ENCODE assay signal across 8 mouse cellular contexts in genomic region chr6:28864684-28865083, GRCm38 (mm10). TPM values are rescaled to one million over a fixed set of nuclear protein-coding genes. Genes with fewer than 3 reads are reported as not detected.
DNase-seq lines count a peak whose midpoint lies in the region; ATAC-seq and TF ChIP-seq lines count a peak whose summit lies in the region.

No protein-coding gene starts in this region.

- ATAC-seq in lung, postnatal 0 days: peak; percentile 69

- no peaks in the 10 kb centered on the region for H3K36me3 ChIP-seq in heart, embryonic 10.5 days
- H3K36me3 ChIP-seq in lung, postnatal 0 days (ENCODE audit: insufficient read depth, low read length): no peaks in the 10 kb centered on the region
- no peaks in the 10 kb centered on the region for H3K36me3 ChIP-seq in thymus, adult 2 months (ENCODE audit: control insufficient read depth, insufficient read depth, low read length)

- peaks cover 35% of the 10 kb centered on the region for H3K4me1 ChIP-seq in heart, embryonic 10.5 days
- peaks cover 25% of the 10 kb centered on the region for H3K4me1 ChIP-seq in embryonic fibroblast, embryonic 13.5 days (ENCODE audit: control insufficient read depth, insufficient read depth, low read length)
- H3K4me1 ChIP-seq in lung, postnatal 0 days (ENCODE audit: insufficient read depth, low read depth, low read length): peaks cover 11% of the 10 kb centered on the region; the same call in 1 of the 2 replicates
- H3K4me1 ChIP-seq in thymus, adult 2 months (replicated peaks; ENCODE audit: control insufficient read depth, insufficient read depth, low read length): no peaks in the 10 kb centered on the region

- H3K9me3 ChIP-seq in heart, embryonic 10.5 days: no peaks in the 10 kb centered on the region
- no peaks in the 10 kb centered on the region for H3K9me3 ChIP-seq in lung, postnatal 0 days (ENCODE audit: low read length)

- 66% methylated on average over 5 of the region's 5 CpGs for WGBS in heart, embryonic 10.5 days
- WGBS in lung, postnatal 0 days: 34% methylated on average over 5 of the region's 5 CpGs
- 84% methylated on average over 5 of the region's 5 CpGs for WGBS in thymus, adult 2 months

- H3K27me3 ChIP-seq in heart, embryonic 10.5 days (ENCODE audit: insufficient read depth, poor library complexity, severe bottlenecking): no peaks in the 10 kb centered on the region
- H3K27me3 ChIP-seq in lung, postnatal 0 days (replicated peaks; ENCODE audit: insufficient read depth, low read length): no peaks in the 10 kb centered on the region
- no peaks in the 10 kb centered on the region for H3K27me3 ChIP-seq in thymus, adult 2 months (ENCODE audit: control insufficient read depth, insufficient read depth, low read length)

- no peak overlapping the region for H3K27ac ChIP-seq in heart, embryonic 10.5 days
- 0 out of 2 replicates have a peak overlapping the region, but pooled peaks have one; percentile 32 for H3K27ac ChIP-seq in embryonic fibroblast, embryonic 13.5 days (ENCODE audit: insufficient read depth, low read length)
- peak overlapping the region; percentile 39; the same call in 1 of the 2 replicates for H3K27ac ChIP-seq in lung, postnatal 0 days (ENCODE audit: low read length)
- no peak overlapping the region for H3K27ac ChIP-seq in thymus, adult 2 months (ENCODE audit: control insufficient read depth, insufficient read depth, low read length)

- no peak for TF ChIP-seq CTCF in embryonic fibroblast, embryonic 13.5 days (IDR thresholded peaks at IDR 0.05; ENCODE audit: borderline replicate concordance, insufficient read depth, low read length)
- TF ChIP-seq CTCF in lung, postnatal 0 days (IDR thresholded peaks at IDR 0.05): no peak
- TF ChIP-seq CTCF in thymus, adult 2 months (IDR thresholded peaks at IDR 0.05; ENCODE audit: borderline replicate concordance, control insufficient read depth, extremely low read depth, insufficient read depth, low read length, poor library complexity): no peak

- H3K4me2 ChIP-seq in lung, postnatal 0 days (replicated peaks; ENCODE audit: low read depth, low read length): 0 out of 2 replicates have a peak overlapping the region, but pooled peaks have one; percentile 2

- H3K9ac ChIP-seq in lung, postnatal 0 days (replicated peaks; ENCODE audit: low read depth): no peak overlapping the region

- TF ChIP-seq POLR2A in embryonic fibroblast, embryonic 13.5 days (IDR thresholded peaks at IDR 0.05; ENCODE audit: low read depth, low read length): no peak
- no peak for TF ChIP-seq POLR2A in thymus, adult 2 months (IDR thresholded peaks at IDR 0.05; ENCODE audit: control insufficient read depth, extremely low read depth, insufficient read depth, low read length, poor library complexity)

- no peak overlapping the region for H3K4me3 ChIP-seq in heart, embryonic 10.5 days
- H3K4me3 ChIP-seq in embryonic fibroblast, embryonic 13.5 days (ENCODE audit: insufficient read depth, low read length): no peak overlapping the region
- no peak overlapping the region for H3K4me3 ChIP-seq in lung, postnatal 0 days (ENCODE audit: low read depth, low read length)
- H3K4me3 ChIP-seq in thymus, adult 2 months (ENCODE audit: control insufficient read depth, insufficient read depth, low read length): no peak overlapping the region

- DNase-seq in heart, adult 18-20 months: peak; percentile 26 to 39
- DNase-seq in heart, embryonic 10.5 days (ENCODE audit: low spot score): no peak
- DNase-seq in Muller cell, postnatal 12 days (ENCODE audit: inconsistent ontology term): peak; percentile 50
- peak; percentile 76 for DNase-seq in lung, postnatal 0 days (ENCODE audit: low spot score)
- no peak for DNase-seq in thymus, adult 2 months
- no peak for DNase-seq in testis, postnatal 10 days (ENCODE audit: low spot score)
- no peak for DNase-seq in thymus, postnatal 10 days (ENCODE audit: low spot score in 2 of 2)

- no peak for TF ChIP-seq EP300 in lung, postnatal 0 days (IDR thresholded peaks at IDR 0.05)

RNA-seq across cellular contexts. Expression of gene Lrrc4, which starts 33.1 kb away (rescaled TPM):
- total RNA-seq in heart, adult 18-20 months (2021): under 1 TPM; 0.54 to 0.65 TPM
- 0.73 and 0.87 TPM in 2 replicates for polyA plus RNA-seq in heart, embryonic 10.5 days (2016; fragmentation: Nextera tagmentation; extraction: Ambion mirVana)
- polyA plus RNA-seq in embryonic fibroblast, embryonic 13.5 days (2011; ENCODE audit: insufficient read length, low read depth, missing spikeins): 0.35 and 0.37 TPM in 2 replicates
- polyA plus RNA-seq in lung, postnatal 0 days (2015; fragmentation: Nextera tagmentation; extraction: Ambion mirVana): 0.35 TPM in 2 replicates
- 0.48 and 0.67 TPM in 2 replicates for polyA plus RNA-seq in thymus, adult 2 months (2012; rRNA removed)

Comparison
In these comparisons a context has a peak if more than half of its experiments do, and no peak if none do; other contexts are left out.
1. DNase-seq: peak in heart, adult 18-20 months (2 of 2), Muller cell, postnatal 12 days (single experiment) and lung, postnatal 0 days (single experiment); none in heart, embryonic 10.5 days (single experiment), thymus, adult 2 months (single experiment), testis, postnatal 10 days (single experiment) and thymus, postnatal 10 days (0 of 2).
2. H3K27ac ChIP-seq: peak in embryonic fibroblast, embryonic 13.5 days (single experiment) and lung, postnatal 0 days (single experiment); none in heart, embryonic 10.5 days (single experiment) and thymus, adult 2 months (single experiment).